Mouse (Mus musculus): ENCODE measurements around the gene Spo11.

The Spo11 gene

DNA sequence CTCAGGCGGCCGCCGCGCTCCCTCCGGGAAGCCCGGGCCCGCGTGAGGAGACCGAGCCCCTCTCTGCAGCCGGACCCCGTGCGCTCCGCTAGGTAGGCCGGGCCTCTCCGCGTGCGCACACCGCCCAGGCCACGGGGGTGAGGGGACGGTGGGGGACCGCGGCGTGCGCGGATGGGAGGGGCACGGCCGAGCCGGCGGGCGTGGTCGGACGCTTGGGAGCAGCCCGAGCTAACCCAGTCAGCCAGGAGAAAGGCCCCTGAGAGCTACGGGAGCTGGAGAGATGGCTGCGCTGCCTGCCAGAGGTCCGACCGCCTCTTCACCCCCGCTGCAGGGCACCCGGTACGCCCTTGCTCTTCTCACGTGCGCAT, 22.8 kb downstream of the Spo11 start:
- in situ Hi-C loops (cut with MboI; ENCODE audit: unreplicated experiment in 2 of 2), result loop anchor here (5.0 to 25.0 kb wide), 3 partner anchors 47 to 555 kb away; no protein-coding TSS in a partner anchor

DNA sequence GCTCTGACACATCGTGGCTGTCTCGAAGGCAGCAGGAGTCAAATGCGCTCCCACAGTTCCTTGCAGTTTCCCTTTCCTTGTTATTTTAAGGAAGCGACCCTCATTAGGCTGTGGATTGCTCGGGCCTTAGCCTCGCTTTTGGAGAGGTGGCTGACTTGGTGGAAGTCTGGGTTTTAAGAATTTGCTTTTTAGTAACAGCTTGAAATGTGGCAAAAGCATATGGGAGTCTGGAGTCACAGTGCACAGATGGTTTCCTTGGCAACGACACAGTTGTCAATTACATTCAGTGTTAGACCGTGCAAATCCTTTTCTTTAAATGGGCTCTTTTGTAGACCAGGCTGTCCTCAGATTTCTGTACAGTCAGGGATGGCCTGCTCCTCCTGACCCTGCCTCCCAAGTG, 23.4 kb downstream of the Spo11 start:
- in situ Hi-C loops (cut with MboI; ENCODE audit: unreplicated experiment in 2 of 2), result loop anchor here (5.0 to 25.0 kb wide), 3 partner anchors 46 to 554 kb away; no protein-coding TSS in a partner anchor

DNA sequence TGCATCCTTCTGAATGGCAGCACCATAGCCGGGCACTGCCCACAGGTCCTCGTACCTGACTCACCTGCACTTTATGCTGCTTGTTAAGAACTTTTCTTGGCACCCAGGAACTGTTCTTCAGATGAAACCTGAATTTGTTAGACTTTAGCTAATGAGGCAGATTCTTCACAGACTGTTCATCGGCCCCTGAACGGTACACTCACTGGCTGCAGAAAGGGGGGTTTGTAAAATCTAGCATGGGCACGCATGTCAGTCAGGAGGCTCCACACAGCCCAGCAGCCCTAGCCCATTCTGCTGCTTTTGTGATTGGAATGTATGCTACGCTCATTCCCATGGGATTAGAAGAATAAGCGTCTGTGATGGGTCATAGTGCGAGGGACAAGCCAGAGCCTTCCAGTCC, 26.2 kb downstream of the Spo11 start:
- in situ Hi-C loops (cut with MboI; ENCODE audit: unreplicated experiment in 2 of 2), result loop anchor here (5.0 to 25.0 kb wide), 3 partner anchors 44 to 551 kb away; no protein-coding TSS in a partner anchor

DNA sequence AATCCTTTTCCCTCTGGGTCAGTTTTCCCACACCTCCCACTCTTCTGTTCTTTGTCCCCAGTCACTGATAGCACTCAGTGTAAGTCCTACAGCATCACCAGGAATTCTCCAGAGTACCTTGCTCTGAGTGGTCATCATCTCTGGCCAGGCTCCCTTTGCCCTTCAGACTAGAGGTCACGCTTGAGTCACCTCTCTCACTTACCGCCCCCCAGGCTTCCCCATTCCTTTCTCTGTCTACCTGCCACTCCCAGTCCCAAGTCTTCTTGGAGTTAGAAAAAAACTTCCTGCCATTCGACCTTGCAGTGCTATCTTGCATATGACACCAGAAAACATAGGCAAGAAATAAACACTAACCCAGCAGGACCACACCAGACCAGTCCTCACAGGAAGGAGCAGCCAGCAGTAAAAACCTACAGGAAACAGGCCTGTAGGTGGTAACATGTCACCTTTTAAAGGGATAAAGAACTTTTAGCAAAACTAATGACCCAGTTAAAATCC, 32.8 kb downstream of the Spo11 start:
- in situ Hi-C loops (cut with MboI; ENCODE audit: unreplicated experiment in 2 of 2), result loop anchor here in 1 of 2 experiments (25.0 kb wide), 1 partner anchor 427 kb away; no protein-coding TSS in a partner anchor

DNA sequence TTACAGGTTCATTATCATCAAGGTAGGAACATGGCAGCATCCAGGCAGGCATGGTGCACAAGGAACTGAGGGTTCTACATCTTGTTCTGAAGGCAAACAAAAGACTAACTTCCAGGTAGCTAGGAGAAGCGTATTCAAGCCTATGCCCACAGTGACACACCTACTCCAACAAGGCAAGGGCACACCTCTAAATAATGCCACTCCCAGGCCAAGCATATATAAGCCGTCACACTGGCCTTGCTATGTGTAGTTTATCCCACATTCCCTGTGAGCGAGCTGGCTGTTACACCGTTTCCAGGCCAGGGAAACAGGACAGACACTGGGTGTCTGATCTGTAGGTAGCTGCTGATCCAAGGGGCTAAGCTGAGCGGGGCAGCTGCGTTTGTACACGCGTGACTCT, 33.9 kb downstream of the Spo11 start:
- in situ Hi-C loops (cut with MboI; ENCODE audit: unreplicated experiment in 2 of 2), result loop anchor here in 1 of 2 experiments (25.0 kb wide), 1 partner anchor 426 kb away; no protein-coding TSS in a partner anchor

DNA sequence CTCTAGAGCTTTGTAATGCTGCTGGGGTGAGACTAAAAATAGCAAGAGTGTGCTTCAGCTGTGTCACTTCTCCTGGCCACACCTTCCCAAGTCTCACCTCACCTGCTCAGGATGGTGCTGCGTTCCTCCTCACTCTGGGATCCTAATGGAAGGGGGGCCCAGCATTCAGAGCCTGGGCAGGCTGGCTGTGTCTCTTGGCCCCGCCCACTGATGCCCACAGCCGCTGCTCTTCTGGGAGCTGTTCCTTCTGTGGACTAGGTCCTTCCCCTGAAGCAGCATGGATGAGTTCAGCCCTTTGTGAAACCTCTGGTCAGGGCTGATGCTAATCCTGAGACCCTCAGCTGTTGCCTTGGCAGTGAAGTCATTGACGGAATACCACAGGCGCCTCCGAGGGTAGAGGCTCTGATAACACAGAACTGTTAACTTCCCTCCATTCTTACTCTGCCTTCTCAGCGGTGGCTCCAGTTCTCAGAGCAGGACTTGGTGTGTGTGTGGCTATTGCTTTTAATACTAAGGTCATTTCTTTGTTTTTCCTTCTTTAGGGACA, 37.3 kb downstream of the Spo11 start:
- in situ Hi-C loops (cut with MboI; ENCODE audit: unreplicated experiment in 2 of 2), result loop anchor here in 1 of 2 experiments (25.0 kb wide), 1 partner anchor 422 kb away; no protein-coding TSS in a partner anchor

DNA sequence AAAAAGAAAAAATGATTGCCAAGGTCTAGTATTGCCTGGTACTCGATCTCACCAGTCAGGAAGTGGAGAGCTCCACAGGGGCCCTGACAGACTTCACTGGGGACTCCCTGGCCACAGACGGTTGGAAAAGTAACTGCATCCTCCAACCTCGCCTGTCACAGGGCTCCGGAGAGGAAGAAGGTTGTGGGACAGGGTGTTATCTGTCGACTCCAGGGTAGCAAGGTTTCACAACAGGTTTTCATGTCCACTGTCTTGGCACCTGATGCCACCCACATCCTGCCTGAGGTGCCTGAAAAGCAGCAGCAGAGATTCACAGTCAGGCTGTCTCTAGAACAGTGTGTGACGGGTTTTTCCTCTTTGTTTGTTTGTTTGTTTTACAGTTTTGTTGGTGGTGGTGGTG, 40.4 kb downstream of the Spo11 start:
- in situ Hi-C loops (cut with MboI; ENCODE audit: unreplicated experiment in 2 of 2), result loop anchor here in 1 of 2 experiments (25.0 kb wide), 1 partner anchor 419 kb away; no protein-coding TSS in a partner anchor

DNA sequence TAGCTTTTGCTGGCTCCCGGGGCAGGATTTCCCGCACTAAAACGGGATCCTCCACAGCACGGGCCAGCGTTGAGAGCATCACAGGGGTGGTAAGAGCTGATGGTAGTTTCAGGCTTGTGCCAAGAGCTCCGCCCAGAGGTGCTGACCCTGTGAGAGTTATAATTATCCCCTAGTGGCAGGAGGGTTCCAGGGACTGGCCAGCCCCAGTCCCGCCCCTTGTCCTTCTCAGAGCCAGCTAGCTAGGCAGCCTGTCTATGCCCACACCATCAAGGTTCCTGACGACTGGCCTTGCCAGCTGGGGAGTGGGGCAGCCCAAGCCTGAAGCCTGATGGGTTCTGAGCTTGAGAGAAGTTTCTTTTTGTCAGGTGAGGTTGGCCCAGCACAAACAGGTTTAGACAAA, 41.1 kb downstream of the Spo11 start:
- in situ Hi-C loops (cut with MboI; ENCODE audit: unreplicated experiment in 2 of 2), result loop anchor here in 1 of 2 experiments (25.0 kb wide), 1 partner anchor 419 kb away; no protein-coding TSS in a partner anchor

DNA sequence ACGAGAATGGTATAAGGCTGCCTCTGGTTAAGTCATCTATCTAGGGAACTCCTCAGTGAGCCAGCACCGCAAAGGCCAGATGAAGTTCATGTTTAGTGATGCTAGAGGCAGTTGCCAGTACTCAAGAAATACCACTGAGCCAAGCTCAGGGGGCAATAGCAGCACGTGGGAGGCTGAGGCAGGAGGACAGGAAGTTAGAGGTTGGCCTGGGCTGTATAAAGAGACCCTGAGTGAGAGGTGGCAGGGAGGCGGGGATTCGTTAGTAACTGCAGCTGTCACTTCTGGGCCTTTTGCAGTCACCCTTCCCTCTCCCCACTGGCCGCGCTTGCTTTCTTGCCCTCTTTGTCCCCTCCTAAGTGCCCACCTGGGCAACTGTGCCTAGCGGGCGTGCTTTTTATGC, 41.8 kb downstream of the Spo11 start:
- in situ Hi-C loops (cut with MboI; ENCODE audit: unreplicated experiment in 2 of 2), result loop anchor here in 1 of 2 experiments (25.0 kb wide), 1 partner anchor 418 kb away; no protein-coding TSS in a partner anchor

DNA sequence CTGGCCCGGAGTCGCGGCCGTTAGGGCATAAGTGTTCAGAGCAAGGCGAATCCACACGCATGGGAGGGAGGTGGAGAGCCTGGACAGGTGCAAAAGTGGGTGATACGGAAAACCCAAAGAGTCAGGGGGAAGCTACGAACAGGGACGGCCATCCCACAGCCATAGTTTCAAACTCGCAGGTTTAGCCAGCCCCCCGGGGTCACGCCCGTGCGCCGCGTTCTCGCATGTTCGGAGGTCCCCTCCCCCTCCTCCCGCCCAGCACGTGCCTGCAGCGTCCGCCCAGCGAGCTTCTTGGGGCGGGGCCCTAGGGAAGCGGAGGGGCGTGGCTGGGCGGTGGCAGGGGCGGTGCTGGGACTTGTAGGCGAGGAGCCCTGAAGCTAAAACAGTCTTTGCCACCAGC, 42.3 kb downstream of the Spo11 start:
- in situ Hi-C loops (cut with MboI; ENCODE audit: unreplicated experiment in 2 of 2), result loop anchor here in 1 of 2 experiments (10.0 to 25.0 kb wide), 2 partner anchors 418 to 1325 kb away; partner anchors contain the start of gene Gm20721

DNA sequence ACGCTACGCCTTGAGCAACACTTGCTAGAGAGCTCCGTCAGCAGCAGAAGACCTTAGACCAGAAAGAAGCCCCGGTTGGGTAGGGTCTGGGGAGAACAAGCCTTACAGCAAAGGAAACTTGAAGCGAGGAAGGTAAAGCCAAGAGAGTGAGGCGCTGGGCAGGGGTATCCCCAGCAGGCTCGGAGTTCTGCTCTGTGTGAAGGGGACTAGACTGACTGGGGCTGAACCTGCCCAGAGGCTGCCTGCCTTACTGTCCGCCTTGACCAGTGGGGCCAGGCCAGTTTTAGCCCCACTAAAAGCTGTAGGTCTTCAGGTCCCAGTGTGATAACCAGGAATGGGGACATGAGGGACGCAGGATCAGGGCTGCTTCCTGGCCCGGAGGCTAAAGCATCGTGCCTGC, 42.9 kb downstream of the Spo11 start, which contains the start of gene Rbm38:
Gene Rbm38, plus strand, starts transcription at position 69 of the 400 bp plus-strand sequence.
- in situ Hi-C loops (cut with MboI; ENCODE audit: unreplicated experiment in 2 of 2), result loop anchor here in 1 of 2 experiments (10.0 to 25.0 kb wide), 2 partner anchors 417 to 1324 kb away; partner anchors contain the start of gene Gm20721

DNA sequence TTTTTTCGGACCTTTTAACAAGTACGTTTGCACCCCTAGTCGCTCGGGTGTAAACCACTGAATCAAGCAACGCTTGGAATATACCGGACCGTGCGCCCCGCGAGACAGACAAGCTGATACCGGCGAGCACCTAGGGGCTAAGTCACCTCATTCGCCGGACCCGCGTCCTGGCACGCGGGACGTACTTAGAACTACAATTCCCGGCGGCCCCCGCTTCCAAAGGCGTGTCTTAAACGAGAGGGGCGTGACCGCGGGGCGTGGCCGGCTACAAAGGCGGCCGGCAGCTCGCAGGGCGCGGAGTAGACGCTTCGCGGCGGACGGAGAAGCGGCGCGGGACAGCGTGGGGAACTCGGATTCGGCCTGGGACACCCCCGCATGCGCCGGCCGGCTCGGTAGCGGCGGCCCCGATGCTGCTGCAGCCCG, 44.1 kb downstream of the Spo11 start:
- in situ Hi-C loops (cut with MboI; ENCODE audit: unreplicated experiment in 2 of 2), result loop anchor here in 1 of 2 experiments (10.0 to 25.0 kb wide), 2 partner anchors 416 to 1323 kb away; partner anchors contain the start of gene Gm20721

DNA sequence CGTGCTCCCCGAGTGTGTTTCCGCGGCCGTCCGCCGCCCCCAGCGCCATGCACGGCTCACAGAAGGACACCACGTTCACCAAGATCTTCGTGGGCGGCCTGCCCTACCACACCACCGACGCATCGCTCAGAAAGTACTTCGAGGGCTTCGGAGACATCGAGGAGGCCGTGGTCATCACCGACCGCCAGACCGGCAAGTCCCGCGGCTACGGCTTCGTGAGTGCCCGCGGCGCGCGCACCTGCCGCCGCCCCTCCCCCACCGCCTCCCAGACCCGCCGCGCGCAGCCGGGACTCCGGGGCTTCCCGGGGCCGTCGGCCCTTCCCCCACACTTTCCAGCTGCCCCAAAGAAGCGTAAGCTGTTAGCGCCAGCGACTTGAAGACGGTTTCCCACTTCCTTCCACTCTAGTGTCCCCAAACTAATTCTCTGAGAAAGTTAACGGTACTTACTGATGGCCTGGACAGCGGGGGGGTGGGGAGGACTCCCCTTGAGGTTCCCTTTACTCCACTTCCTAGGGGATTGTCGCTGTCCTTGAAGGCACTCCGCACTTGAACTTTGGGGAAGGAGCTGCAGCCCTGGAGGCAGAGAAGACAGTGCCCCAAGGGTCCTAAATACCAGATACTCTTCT, 44.7 kb downstream of the Spo11 start:
- in situ Hi-C loops (cut with MboI; ENCODE audit: unreplicated experiment in 2 of 2), result loop anchor here in 1 of 2 experiments (10.0 to 25.0 kb wide), 2 partner anchors 415 to 1323 kb away; partner anchors contain the start of gene Gm20721

DNA sequence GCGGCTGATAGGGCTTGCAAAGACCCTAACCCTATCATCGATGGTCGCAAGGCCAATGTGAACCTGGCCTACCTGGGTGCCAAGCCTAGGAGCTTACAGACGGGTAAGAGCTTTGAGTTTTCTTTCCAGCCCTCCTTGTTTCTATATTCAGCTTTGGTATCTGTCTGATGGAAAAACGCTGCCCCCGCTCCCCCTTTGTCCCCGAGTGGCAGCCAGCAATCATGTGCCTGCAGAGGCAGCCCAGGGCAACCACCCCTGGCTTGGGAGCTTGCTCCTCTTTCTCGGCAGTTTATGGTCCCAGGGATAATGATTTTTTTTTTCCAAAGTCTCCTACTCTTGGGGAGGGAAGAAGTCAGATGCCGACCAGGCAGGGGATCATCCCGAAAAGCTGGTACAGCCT, 45.3 kb downstream of the Spo11 start:
- in situ Hi-C loops (cut with MboI; ENCODE audit: unreplicated experiment in 2 of 2), result loop anchor here in 1 of 2 experiments (10.0 to 25.0 kb wide), 2 partner anchors 414 to 1322 kb away; partner anchors contain the start of gene Gm20721

DNA sequence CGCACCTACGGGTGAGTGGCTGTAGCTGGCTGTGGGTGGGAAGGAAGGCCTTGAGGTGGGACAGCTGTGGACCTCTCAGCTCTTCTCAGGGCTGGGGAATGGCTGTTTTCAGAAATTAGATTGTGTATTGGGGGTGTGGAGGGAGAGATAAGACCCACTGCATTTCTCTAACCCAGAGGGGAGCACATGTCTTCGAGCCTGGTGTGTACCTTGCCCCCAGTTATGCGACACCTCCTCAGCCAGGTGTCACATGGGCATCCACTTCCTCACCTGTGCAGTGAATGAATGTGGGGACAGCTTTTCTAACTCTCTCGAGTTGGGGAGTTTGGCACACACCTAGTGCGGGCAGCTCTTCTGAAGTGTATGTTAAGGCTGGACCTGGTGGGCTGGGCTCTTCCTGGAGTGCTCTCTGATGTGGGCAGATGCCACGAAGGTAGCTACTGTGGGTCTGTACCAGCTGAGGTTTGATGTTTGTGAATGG, 45.9 kb downstream of the Spo11 start:
- in situ Hi-C loops (cut with MboI; ENCODE audit: unreplicated experiment in 2 of 2), result loop anchor here in 1 of 2 experiments (10.0 to 25.0 kb wide), 2 partner anchors 414 to 1321 kb away; partner anchors contain the start of gene Gm20721

DNA sequence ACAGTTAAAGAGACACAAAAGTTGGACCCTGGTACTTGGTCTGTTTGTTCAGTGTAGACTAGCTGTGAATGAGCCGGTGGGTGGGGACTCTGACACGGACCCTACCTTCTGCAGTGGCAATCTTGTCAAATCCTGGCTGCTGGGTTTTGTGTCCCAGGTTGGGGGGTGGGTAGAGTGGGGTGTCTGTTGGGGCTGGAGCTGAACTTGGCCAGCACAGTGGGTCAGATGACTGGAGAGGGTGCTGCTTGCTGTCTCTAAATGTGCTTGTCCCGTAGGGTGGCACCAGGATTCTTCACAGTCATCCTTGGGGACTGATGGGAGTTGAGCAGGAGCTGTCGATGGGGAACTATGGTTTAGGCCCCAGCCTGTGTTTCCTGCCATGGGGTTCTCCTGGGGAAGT, 46.5 kb downstream of the Spo11 start:
- in situ Hi-C loops (cut with MboI; ENCODE audit: unreplicated experiment in 2 of 2), result loop anchor here in 1 of 2 experiments (10.0 to 25.0 kb wide), 2 partner anchors 413 to 1321 kb away; partner anchors contain the start of gene Gm20721

DNA sequence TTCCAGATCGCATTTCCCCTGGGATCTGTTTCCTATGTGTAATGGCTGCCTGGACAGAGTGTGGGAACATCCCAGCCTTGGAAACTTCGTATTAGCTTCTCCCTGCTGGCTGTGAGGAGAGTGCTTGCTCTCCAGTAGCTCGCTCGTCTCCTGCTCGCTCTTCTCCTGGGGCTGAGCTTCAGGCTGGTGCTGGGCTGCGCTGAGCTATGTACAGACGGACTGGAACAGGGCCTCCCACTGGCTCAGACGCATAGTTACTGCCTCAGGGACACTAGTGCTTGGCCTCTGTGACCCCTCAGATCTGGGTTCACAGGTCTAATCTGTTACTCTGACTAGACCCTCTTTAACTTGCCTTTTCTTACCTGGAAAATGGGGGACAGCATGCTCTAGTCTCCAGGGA, 46.9 kb downstream of the Spo11 start:
- in situ Hi-C loops (cut with MboI; ENCODE audit: unreplicated experiment in 2 of 2), result loop anchor here in 1 of 2 experiments (10.0 to 25.0 kb wide), 2 partner anchors 413 to 1320 kb away; partner anchors contain the start of gene Gm20721

DNA sequence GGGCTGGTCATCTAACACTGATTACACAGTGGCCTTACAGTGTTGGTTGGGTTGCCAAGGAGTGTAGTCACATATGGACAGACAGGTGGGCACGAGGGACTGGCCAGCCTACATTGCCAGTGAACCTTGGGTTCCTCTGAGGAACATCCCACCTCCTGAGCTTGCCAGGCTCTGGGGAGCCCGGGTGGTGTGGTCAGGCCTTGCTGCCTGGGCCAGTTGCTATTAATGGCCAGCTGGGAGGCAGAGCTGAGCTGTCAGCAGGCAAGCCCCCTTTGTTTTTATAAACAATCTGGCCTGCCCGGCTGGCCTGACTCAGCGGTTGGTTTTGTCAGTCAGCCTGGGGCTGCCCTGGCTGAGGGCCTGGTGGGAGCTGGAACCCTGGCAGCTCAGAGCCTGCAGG, 47.4 kb downstream of the Spo11 start:
- in situ Hi-C loops (cut with MboI; ENCODE audit: unreplicated experiment in 2 of 2), result loop anchor here (10.0 to 25.0 kb wide), 4 partner anchors 412 to 1437 kb away; partner anchors contain the start of genes Atp5e (in 1 of the 2), Cass4 (in 1 of the 2), Gm20721 (in 1 of the 2) and Prelid3b (in 1 of the 2)

DNA sequence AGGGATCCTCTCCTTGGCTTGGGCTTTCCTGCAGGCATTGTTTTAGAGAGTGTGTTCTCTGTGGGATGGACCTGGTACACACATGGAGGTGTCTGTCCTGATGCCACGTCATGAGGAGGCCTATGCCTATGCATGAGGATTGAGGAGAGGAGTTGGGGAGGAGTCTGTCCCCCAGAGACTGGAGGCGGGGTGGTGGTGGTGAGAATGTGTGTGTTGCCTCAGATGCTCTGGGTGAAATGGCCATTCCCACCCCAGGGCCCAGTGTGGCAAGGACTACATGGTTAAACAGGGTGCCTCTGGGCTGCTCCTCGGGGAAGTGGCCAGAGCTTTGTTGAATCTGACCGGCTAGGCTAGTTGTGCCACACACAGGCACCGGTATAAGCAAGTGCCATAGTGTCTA, 48.8 kb downstream of the Spo11 start:
- in situ Hi-C loops (cut with MboI; ENCODE audit: unreplicated experiment in 2 of 2), result loop anchor here (10.0 to 25.0 kb wide), 4 partner anchors 411 to 1436 kb away; partner anchors contain the start of genes Atp5e (in 1 of the 2), Cass4 (in 1 of the 2), Gm20721 (in 1 of the 2) and Prelid3b (in 1 of the 2)

DNA sequence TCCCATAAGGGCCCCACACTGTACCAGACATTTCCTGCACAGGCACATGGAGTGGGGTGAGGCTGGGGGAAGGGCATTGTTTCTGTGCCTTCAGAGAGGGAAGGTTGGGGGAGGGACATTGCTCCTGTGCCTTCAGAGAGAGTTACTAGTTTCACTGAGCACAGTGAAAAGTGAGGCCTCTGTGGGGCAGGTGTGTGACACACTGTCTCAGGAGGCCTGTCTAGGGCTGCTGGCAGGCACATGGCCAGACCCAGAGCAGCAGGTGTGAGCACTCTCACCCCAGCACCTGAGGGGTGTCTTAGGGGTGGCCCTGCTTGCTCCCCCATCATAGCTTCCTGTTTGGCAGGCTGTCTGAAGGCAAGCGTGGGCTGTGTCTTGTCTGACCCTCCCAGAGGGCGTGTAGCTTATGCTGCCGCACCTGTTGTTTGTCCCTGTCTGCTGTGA, 49.2 kb downstream of the Spo11 start:
- in situ Hi-C loops (cut with MboI; ENCODE audit: unreplicated experiment in 2 of 2), result loop anchor here (10.0 to 25.0 kb wide), 4 partner anchors 411 to 1436 kb away; partner anchors contain the start of genes Atp5e (in 1 of the 2), Cass4 (in 1 of the 2), Gm20721 (in 1 of the 2) and Prelid3b (in 1 of the 2)

All from v-Abl transformed pro-B cells (cell line).